Mouse (Mus musculus): ENCODE data around the gene Slc22a1.

GRCm38 (mm10) chr17:12639585-12639984 lies 36.0 kb downstream of the Slc22a1 start:
- no peak for TF ChIP-seq POLR2A (IDR thresholded peaks at IDR 0.05; ENCODE audit: borderline replicate concordance, control insufficient read depth, low read depth, low read length)
- TF ChIP-seq CTCF (IDR thresholded peaks at IDR 0.05; ENCODE audit: control insufficient read depth, insufficient read depth, low read length) = no peak
